Mouse (Mus musculus): ENCODE results near the gene Syk.
A peak's percentile ranks its signal among the peaks of the same experiment; 100 is the strongest.

Gene Syk

DNA sequence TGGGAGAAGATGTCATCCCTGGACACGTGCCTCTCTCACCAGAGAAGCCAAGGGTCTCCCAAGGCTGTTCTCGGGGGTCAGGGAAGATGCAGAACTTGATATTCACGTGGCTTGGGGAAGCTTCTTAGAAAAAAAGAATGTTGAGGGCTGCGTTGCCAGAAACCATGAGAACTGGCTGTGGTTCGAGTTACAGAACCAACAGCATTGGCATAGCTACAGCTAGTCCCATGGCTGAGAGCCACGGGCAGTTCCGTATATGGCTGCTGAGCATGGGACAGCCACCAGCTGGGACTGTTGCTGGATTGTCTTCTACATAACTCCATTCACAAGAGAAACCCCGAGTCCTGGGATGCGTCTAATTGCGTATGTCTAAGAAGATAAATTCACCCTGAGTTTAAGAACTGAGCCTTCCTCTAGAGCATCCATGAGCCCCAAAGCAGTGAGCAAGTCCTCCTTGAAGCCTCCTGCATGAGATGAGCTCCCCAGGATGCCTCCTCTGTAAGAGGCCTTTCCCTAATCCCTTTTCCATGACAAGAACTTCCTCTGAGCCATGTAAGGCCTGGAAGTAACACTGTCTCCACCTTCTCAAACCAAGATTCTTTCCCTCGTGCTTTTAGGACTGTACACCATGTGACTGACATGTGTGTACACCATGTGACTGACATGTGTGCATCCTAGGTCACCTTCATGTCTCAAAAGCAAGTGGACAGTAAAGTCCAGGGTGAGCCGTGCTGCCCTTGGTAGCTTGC is 71.3 kb downstream of the Syk start:
- peak; percentile 73 for DNase-seq

DNA sequence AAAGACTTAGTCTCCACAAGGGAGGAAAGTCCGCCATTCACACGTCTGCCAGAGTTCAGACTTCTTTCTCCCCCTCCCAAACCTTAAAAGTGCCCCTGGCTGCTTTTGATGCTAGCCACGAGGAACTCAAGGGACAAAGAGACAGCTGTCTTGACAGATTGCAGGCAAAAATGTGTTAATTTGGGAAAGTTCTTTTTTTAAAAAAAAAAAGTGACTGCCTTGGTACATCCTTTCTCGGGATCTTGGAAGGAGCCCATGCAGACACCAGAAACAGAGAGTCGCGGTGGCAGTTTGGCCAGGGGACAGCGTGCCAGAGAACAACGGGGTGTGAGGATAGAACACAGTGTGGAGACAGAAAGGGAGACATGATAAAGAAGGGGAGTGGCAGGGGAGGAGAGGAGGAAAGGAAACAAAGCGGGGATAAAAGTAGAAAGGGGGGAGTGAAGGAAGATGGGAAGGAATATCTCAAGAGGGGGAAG is 71.9 kb downstream of the Syk start:
- DNase-seq: peak; percentile 25

- DNase-seq: no peak
These were observed 75.0 kb downstream of the Syk start for GRCm38 (mm10) chr13:52657966-52658365.

- peak; percentile 69 for DNase-seq
These were observed 75.5 kb downstream of the Syk start for GRCm38 (mm10) chr13:52658477-52658876.

DNA sequence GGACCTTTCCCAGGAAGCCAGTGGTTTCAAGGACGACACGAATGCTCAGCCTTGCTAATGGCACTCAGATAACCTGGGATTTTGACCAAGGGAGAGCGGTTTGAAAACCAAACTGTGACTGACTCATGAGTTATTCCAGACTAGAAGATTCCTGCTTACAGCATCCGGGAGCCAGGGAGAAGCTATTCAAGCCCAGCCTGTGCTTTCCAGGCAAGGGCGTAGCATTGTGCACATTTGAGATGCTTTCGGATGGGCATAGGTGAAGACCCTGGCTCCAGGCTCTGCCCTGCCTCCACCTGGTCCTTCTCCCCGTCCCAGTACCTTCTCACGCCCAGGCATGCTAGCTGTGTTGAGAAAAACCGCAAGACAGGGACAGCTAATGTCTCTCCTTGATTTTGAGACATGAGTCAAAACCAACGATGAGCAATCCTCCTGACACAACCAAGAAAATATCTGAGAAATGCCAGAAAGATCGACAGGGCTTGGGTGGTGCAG is 76.2 kb downstream of the Syk start:
- no peak for DNase-seq

- peak; percentile 14 for DNase-seq
These were observed 86.9 kb downstream of the Syk start for GRCm38 (mm10) chr13:52669889-52670288.

DNA sequence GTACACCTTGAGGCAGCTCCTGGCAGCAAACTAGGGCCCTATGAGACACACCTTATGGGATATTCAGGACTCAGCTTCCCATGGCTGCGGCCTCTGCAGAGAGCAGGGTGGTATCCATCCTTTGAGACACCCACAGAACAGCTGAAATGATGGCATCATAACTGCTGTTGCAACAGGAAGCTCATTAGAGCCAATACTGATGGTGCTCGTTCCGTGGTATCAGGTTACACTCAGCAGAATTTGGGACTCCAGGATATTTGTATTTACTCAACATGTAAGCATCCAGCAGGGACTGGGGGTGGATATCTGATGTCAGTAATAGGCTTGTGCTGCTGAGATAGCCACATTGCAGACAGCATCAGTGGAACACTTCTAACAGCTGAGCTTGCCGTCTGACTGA is 90.3 kb downstream of the Syk start:
- DNase-seq: peak; percentile 40

DNA sequence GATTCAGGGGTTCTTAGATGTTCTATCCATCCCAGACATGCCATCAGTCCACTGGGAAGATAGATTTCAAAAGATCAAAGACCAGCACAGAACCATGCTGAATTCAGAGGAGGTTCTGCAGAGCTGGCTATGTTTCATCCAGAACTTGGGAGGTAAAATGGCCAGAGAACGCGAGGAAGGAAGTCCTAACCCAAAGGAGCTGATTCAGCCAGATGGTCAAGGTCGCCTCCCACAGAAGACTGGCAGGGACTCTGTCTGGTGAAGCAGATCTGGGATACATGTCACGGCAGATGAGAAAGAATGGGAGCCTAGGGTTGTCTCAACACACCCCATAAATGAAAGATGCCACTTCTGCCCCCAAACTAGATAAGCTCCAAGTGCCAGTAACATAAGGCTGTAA is 90.9 kb downstream of the Syk start:
- no peak for DNase-seq

- DNase-seq: no peak
These were observed 91.9 kb downstream of the Syk start for GRCm38 (mm10) chr13:52674839-52675238.

DNA sequence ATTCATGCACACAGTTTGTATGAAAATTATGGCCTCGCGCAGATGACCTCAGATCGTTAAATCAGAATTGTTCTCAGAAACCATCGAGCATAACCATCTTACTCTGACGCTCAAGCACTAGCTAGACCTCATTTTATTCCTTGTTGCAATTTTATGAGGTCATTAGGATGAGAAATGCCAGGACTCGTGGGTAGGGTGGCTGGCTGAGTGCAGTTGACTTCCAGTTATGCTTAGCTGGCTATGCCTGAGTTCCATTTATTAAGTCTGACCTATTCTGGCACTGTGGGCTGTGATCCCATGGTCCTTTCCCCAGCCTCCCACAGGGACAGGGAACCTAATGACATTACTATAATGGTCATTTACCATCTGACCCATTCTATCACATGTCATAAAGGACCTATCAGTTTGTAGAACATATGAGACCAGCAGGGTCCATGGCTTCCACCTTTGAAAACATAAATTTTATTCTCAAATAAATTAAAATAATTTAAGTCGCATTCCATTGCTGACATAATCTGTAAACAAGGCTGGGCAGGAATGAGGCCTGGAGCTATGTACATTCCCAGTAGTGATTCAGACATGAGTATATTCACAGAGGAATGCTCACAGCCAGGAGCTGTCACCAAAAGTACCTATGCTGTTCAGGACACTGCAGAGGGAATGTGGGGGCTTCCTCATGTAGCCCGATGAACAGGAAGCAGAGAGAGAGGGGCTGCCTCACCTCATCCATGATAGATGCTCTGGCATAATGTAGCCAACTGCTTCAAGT is 92.7 kb downstream of the Syk start:
- DNase-seq: no peak

- DNase-seq: no peak
These were observed 93.9 kb downstream of the Syk start for GRCm38 (mm10) chr13:52676671-52677445.

- no peak for DNase-seq
These were observed 96.9 kb downstream of the Syk start for GRCm38 (mm10) chr13:52679906-52680305.

DNA sequence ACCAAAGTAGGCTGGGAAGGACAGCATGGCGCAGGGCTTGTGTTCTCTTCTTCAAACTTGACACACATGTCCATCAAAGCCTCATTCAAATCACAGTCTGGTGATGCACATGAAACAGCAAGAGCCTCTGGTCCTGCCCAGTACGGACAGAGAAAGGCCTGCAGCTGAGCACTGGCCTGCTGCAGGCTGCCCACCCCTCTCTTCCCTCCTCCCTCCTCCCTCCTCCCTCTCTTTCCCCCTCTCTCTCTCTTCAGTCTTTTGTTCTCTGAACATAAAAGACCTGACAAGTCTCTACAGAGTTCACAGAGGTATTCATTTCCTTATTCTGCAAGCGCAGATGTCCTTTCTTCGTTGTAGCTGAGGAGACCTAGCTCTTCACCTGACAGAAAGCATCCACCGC is 99.1 kb downstream of the Syk start:
- no peak for DNase-seq

DNA sequence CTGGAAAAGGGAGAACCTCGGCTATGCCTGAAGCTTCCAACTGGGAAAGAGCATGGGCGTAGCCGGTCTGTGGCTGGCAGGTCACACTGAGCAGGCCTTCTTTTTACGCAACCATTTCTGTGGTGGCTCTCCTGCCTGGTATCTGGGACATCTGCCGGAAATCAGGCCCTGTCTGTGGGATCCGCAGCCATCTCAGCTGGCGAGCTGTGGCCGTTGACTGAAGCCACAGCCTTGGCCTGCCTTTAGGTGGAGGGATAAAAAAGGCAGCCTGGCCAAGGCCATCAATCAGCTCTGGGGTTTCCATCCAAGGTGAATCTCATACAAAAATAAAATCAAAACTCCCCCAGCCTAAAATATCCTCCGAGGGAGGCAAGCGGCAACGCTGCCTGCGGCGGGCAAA is 107.5 kb downstream of the Syk start:
- no peak for DNase-seq

- DNase-seq: no peak
These were observed 109.3 kb downstream of the Syk start for GRCm38 (mm10) chr13:52692311-52692710.

- DNase-seq: no peak
These were observed 111.9 kb downstream of the Syk start for GRCm38 (mm10) chr13:52694857-52695256.
